Mouse (Mus musculus) cerebellum, postnatal 10 days (tissue): ENCODE results near the gene Nucb2.

Experiments used
- DNase-seq, 2 experiments: peaks; one replicate each; pipeline ENCODE4 v3.0.0; 2021; ENCODE audit warnings: mixed read lengths in 2 of 2

The Nucb2 gene

DNA sequence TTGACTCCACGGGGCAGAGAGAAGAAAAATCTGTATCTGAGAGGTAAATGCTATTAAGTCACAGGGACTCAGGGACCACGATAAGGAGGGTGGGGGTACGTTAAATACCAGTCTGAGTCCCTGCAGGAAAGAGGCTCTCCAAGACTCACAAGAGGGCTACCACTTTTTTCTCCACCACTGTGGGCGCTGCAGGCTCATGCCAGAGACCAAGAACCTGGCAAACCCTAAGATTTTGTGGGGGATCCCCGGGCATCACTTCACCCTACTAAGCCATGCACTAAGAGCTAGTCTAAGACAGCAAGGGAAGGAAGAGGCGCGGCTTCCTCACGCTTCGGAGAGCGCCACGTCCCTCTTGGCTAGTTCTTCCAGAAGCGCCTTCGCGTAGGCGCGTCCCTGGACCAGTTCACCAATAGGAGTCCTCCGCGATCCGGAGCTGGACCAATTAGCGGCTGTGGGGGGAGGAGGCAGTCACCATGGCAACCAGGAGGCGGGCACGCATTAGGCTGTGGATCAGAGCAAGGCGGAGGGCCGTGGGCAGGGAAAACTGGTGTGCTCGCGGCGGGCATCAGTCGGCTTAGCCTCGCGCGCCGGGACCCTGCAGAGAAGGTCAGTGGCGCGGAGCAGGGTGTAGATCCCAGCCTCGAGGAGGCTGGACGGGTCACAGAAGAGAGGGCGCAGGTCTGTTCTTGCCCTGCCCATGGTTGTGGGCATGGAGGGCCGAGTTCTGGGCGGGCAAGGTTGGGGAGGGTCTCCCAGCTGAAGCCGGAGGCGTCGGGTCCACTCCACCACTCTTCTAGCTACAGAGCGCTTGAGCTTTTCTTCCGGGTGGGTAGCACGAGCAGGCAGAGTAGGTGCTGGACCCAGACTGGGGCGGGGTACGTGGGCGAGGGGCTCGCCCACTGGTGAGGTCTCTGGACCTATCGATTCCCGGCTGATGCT is at the start of gene Nucb2:
TSS of gene Nucb2 (plus strand) at position 491 of the 939 bp plus-strand sequence.
- DNase-seq, result peak; percentile 99

GRCm38 (mm10) chr7:116456964-116457363 is 47.2 kb upstream of the Nucb2 start:
- no peak for DNase-seq

DNA sequence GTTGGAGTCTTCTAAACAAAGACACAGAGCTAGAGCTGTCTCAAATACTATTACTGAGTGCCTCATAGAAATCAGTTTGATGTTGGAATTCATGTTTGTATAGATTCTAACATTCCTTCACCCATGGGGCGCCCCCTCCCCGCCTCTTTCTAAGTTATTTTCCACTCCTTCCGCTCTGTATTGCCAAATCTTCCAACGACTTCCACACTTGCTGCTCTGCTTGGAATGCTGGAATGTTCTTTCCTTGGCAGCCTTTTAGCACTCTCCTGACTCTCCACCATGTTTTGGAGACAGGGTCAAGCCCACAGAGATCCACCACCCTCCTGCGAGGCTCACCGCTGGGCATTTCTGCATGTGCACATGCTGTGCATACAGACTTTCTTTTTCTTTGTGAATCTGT is 46.8 kb upstream of the Nucb2 start:
- DNase-seq, result no peak

DNA sequence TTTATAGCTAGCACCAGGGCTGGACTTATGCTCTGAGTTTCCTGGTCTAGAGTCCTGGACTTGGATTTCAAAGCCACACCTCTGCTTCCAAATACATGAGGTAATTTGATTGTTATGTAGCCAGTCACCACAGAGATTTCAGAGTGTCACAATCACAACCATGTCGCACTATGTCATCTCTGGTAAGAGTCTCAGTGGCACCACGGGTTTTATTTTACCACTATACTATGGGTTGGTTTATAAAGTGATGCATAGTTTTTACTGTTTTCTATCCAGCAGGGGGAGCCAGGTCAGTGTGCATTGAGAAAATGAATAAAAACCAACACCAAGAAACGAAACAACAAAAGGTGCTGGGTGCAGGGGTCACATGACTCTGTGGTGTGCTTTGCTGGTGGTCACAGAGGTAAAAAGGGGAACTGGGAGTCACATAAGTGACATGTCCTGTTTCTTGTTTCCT is 45.2 kb upstream of the Nucb2 start:
- peak; percentile 32 to 36 for DNase-seq

GRCm38 (mm10) chr7:116462114-116462513 is 42.1 kb upstream of the Nucb2 start:
- no peak for DNase-seq

DNA sequence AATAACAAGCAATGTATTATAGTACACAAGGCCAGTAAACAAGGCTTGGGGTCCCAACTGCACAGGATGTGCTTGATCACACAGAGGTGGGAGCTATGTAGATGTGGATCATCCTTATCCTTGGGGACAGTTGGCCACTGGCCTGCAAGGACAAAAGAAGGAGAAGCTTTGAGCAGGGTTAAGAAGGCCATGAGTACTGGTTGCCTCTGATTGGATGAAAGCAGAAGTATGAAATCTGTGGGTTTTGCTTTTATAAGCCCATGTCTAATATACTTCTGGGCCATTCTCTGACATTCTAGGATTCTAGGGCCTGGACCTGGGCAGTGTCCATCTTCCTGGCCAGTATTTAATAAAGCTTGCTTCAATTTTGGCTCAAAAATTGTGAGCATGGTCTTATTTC is 28.3 kb upstream of the Nucb2 start:
- DNase-seq, result no peak

DNA sequence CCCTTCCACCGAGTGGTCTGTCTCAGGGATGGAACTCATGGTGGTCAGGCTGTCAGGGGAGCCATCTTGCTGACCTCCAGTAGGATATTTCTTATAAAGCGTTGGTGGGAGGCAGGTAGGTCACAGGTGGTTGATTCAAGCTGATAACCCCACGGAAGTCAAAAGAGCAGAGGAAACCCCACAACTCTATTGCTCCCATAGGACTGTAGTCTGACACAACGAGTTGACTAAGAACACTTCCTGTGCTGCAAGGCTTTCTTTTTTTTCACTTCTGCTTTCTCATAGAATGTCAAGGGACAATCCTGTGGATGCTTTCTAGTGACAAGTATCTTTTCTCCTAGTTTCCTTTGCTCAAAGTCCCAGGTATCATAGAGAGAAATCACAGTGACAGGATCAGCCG is 27.9 kb upstream of the Nucb2 start:
- no peak for DNase-seq

DNA sequence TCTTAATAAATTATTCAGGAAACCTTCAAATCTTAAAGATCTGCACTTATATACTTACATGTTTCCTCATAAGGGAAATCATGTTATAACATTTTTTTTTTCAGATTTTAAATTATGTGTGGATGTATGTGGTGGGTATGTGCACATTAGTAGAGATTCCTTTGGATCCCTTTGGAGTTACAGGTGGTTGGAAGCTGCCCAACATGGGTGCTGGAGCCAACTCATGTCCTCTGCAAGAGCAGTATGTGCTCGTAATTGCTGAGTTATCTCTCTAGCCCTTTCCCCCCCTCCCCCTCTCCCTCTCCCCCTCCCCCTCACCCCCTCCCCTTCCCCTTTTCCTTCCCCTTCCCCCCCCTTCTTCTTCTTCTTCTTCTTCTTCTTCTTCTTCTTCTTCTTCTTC is 21.1 kb upstream of the Nucb2 start:
- peak; percentile 72 to 74 for DNase-seq

- DNase-seq, result no peak
Measured at GRCm38 (mm10) chr7:116483782-116484181, 20.4 kb upstream of the Nucb2 start.

GRCm38 (mm10) chr7:116484213-116484612 is 20.0 kb upstream of the Nucb2 start:
- DNase-seq, result no peak

- DNase-seq, result no peak
Measured at GRCm38 (mm10) chr7:116485062-116485601, 19.0 kb upstream of the Nucb2 start.

GRCm38 (mm10) chr7:116491113-116491512 is 13.1 kb upstream of the Nucb2 start:
- no peak for DNase-seq

- no peak for DNase-seq
Measured at GRCm38 (mm10) chr7:116493267-116494003, 10.7 kb upstream of the Nucb2 start.

- no peak for DNase-seq
Measured at GRCm38 (mm10) chr7:116494618-116495017, 9.6 kb upstream of the Nucb2 start.

DNA sequence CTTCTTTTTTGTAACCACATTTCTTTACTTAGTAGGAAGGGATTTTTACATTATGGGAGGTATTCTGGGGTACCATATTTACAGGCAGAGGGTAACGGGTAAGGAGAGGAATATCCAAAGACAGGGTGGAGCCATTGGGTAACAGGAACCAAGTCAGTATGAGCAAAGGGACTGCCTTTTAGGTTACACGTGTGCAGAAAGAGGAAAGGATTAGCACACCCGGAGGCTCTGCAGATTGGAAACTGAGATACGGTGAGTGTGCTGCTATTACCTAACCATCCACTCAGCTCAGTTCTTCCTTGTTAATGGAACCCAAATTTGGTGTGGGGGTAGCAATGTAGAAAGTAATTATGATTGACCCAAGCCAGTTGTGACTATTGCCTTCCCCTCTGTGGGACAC is 7.4 kb upstream of the Nucb2 start:
- no peak for DNase-seq

DNA sequence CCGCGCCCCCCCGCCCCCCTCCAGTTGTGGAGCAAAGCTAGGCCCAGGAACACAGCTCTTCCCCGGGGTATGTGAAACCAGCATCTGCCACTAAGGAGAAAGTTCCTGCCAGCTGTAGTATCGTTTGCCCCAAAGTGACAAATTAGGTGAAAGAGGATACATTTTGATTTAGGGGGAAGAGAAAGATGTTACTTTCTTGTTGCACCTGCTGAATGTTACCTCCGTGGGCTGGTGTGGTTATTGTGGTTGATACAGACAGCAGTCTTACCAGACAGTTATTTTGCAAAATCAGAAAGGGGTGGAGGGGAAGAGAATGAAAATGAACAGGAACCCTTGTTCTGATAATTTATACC is 625 bp downstream of the Nucb2 start:
- DNase-seq, result no peak

- DNase-seq, result peak in 1 of 2 experiments; percentile 14
Measured at GRCm38 (mm10) chr7:116514030-116514429, 9.9 kb downstream of the Nucb2 start.

DNA sequence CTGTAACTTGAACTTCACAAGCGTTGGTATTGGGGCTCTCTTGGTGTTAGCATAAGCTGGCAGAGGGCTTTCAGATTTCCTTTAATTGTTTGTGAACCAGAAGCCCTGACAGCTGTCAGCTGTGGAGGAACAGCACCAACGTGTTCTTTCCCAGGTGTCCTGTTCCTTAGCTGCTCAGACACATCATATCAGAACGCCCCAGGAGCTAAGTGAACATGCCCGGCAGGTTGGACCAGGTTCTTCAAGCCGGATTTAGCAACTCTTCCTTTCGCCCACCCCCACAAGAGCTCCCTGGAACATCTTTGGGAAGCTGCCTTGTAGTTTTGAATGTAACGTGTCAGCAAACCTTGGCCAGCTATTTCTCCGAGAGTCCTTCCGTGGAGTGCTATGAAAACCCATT is 10.4 kb downstream of the Nucb2 start:
- no peak for DNase-seq

DNA sequence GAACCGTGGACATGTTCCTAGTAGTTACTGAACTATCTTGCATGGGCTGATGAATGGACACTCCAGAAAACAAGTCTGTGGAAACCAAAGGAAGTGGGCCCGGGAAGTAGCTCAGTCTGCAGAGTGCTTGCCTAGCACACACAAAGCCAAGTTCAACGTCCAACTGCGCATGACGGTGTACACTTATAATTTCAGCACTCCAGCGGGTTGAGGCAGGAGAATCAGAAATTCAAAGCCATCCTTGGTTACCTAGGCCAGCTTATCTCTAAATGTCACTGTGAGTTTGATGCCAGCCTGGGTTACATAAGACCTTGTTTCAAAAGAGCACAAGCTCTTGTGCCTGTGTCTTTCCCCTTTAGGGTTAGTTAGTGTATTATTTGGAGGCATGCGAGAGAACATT is 10.9 kb downstream of the Nucb2 start:
- DNase-seq, result no peak

DNA sequence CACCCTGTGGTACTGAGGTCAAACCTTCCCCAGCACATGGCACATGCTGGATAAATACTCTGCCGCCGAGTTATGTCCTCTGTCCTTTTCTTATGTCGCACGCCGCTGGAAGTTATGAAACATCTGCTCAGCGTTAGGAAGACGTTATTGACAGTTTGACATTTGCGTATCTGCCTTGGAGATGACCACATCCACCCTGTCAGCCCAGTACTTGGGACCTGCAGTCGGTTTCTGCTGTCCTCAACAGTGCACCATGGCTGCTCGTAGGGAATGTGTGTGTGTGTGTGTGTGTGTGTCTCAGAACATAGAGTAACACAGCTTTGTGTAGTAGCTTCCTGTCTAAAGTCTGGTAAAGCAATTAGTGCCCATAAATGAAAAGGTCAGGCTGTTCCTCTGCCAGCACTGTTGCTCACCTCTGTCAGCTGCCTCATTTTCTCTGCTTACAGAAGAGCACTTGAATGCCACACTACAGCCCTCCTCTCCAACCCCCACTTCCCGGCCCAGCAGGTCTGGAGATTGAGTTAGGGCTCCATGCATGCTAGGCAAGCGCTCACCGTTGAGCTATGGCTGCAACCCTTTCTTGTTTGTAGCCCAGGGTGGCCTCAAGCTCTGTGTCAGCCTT is 11.5 kb downstream of the Nucb2 start:
- no peak for DNase-seq

DNA sequence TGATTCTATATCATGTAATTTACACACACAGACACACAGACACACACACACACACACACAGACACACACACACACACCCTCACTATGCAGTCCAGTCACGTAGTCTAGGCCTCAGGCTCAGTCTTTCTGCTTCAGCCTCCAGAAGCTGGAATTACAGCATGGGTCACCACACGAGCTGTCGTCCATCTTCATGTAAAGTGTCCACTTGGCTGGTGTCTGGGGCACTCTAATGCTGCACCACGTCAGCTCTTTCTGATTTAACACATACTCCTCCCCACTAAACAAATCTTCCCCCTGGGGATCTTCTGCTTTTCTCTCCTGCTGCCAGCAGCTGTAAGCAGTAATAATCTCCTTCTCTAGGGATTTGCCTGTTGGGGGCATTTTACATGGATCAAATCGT is 13.1 kb downstream of the Nucb2 start:
- no peak for DNase-seq

DNA sequence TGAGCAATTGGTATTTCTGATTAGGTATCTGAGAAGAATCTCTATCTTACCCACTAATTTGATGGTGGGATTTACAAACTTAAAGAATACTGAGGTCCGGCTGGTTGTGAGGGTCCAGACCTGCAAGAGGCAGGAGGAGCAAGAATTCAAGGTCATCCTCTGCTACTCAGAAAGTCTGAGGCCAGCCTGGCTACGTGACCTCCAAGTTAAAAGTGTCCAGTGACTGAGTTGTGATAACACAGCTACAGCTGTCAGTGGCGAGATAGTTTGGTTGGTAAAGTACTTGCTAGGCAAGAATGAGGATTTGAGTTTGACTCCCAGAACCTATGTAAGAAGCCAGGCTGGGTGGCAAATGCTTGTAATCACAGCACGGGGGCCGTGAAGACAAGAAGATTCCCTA is 14.0 kb downstream of the Nucb2 start:
- DNase-seq, result no peak

DNA sequence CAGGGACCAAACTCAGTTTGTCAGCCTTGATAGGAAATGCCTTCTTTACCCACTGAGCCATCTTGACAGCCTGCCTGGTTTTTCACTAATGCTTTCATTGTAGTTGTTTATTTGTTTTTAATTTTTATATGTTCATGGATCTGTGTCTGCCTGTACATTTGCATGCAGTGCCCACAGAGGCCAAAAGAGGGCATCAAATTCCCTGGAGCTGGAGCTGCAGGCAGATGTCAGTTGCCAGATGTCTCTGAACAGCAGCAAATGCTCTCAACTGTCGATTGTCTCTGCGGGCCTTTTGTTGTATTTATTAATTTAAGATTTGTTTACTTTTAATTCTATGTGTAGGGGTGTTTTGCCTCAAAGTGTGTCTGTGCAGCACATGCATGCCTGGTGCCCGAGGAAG is 15.6 kb downstream of the Nucb2 start:
- DNase-seq, result peak in 1 of 2 experiments; percentile 17
